8 mouse cellular contexts compared by ENCODE assay signal in the genomic region with DNA sequence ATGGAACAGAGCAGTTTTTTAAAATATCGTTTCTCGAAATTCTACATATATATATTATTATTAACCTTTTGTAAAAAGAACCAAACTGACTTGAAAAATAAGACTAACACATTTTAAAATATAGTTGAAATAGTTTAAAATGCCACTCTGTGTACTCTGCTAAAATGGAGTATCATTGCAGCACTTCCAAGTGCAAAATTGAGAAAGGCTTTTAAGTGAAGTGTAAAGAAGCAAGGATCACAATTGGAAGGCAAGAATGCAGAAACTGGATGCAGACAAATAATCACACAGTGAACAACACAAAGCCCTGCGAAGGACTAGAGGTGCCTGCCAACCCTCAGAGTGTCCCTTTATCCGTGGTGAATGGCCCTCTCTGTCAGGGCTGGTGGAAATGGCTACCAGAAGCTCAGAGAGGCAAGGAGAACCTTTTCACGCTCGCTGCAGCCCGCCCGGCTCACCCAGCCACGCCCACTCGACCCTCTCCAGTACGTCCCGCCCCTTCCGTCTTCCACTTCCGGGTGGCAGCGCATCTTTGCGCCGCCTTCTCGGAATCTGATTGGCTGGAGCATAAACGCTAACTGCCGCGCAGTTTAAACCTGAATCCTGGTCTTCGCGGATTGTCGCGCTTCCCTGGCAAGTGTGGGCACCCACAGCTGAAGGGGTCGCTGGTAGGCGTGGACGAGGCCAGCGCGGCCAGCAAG. TPM values are rescaled to one million over a fixed set of nuclear protein-coding genes. Genes with fewer than 3 reads are reported as not detected.
DNase-seq lines count a peak whose midpoint lies in the region; ATAC-seq lines count a peak whose summit lies in the region.

A gene (plus strand): TSS at position 540 of the 701 bp plus-strand sequence.

- peak; percentile 100 for ATAC-seq in hindbrain, embryonic 16.5 days

- no peaks in the 10 kb centered on the region for H3K36me3 ChIP-seq in hindbrain, embryonic 16.5 days (ENCODE audit: control insufficient read depth, insufficient read depth, low read length)
- no peaks in the 10 kb centered on the region for H3K36me3 ChIP-seq in macrophage (ENCODE audit: inconsistent target)

- DNase-seq in WW6 (ENCODE audit: low read depth, low spot score) = peak; percentile 83
- peak; percentile 75 to 89 for DNase-seq in cerebellum, postnatal 4 days (ENCODE audit: low spot score in 2 of 2)
- DNase-seq in gastrocnemius, adult 18-20 months (ENCODE audit: low spot score) = peak; percentile 93
- DNase-seq in left cerebral cortex, adult 18-20 months (ENCODE audit: low spot score in 2 of 2) = peak; percentile 91
- DNase-seq in right cerebral cortex, adult 18-20 months = peak; percentile 92
- peak; percentile 73 for DNase-seq in urinary bladder, postnatal 10 days (ENCODE audit: low spot score)

- H3K4me2 ChIP-seq in hindbrain, embryonic 16.5 days (ENCODE audit: low read length) = peak within 1 kb of the TSS; percentile 91

- H3K4me3 ChIP-seq in hindbrain, embryonic 16.5 days (ENCODE audit: low read length) = peak within 1 kb of the TSS; percentile 73
- peak within 1 kb of the TSS; percentile 95 for H3K4me3 ChIP-seq in macrophage (ENCODE audit: inconsistent target)

- peak within 1 kb of the TSS; percentile 94 for H3K27ac ChIP-seq in hindbrain, embryonic 16.5 days (ENCODE audit: low read depth, low read length)
- peak within 1 kb of the TSS; percentile 51 for H3K27ac ChIP-seq in macrophage

- peaks cover 45% of the 10 kb centered on the region for H3K79me2 ChIP-seq in macrophage (ENCODE audit: inconsistent target)

- no peaks in the 10 kb centered on the region for H3K9me3 ChIP-seq in hindbrain, embryonic 16.5 days (ENCODE audit: control insufficient read depth, low read length)

- no peaks in the 10 kb centered on the region for H3K27me3 ChIP-seq in hindbrain, embryonic 16.5 days (replicated peaks; ENCODE audit: control insufficient read depth, insufficient read depth, low read length)

- peaks cover 4% of the 10 kb centered on the region for H3K4me1 ChIP-seq in hindbrain, embryonic 16.5 days (ENCODE audit: control insufficient read depth, insufficient read depth, low read depth, low read length)

- H3K9ac ChIP-seq in hindbrain, embryonic 16.5 days (ENCODE audit: low read depth, low read length) = peak within 1 kb of the TSS; percentile 78

- WGBS in hindbrain, embryonic 16.5 days = 8% methylated on average over 28 of the region's 30 CpGs
- WGBS in macrophage (ENCODE audit: missing documents) = 7% methylated on average over 30 of the region's 30 CpGs

RNA-seq across cellular contexts. Expression of the gene that starts here (rescaled TPM):
- under 1 TPM; 0.27 to 0.31 TPM for total RNA-seq in gastrocnemius, adult 18-20 months (2021)
- polyA plus RNA-seq in hindbrain, embryonic 16.5 days (2015; fragmentation: Nextera tagmentation; extraction: Ambion mirVana) = 3.4 and 3.7 TPM in 2 replicates
- total RNA-seq in left cerebral cortex, adult 18-20 months (2021) = under 1 TPM; 0.21 to 0.63 TPM
- total RNA-seq in macrophage (2018; cell fraction: chromatin; rRNA removed) = 10 to 100 TPM in 1 of 26 experiments, 1 to 10 TPM in 18, under 1 TPM in 7; 0.37 to 12.7 (median 1.5) TPM
- 1 to 10 TPM in 14 of 26 experiments, under 1 TPM in 12; 0.46 to 2.8 (median 1.0) TPM for total RNA-seq in macrophage (2018; cell fraction: cytosol; rRNA removed)
- 1 to 10 TPM in 13 of 26 experiments, under 1 TPM in 13; 0.30 to 8.0 (median 1.0) TPM for total RNA-seq in macrophage (2018; cell fraction: nucleus; rRNA removed)
- polyA plus RNA-seq in macrophage (2018) = 0.55 to 3.1 TPM (median 2.9 TPM) in 3 replicates

Comparison
In these comparisons a context has a peak if more than half of its experiments do, and no peak if none do; other contexts are left out.
1. Peak in every context shown above with its lines: DNase-seq, ATAC-seq, H3K4me3 ChIP-seq and H3K27ac ChIP-seq.
2. Peak in DNase-seq in gastrocnemius, adult 18-20 months; RNA of the gene not detected or under 1 TPM.
3. Peak in DNase-seq in left cerebral cortex, adult 18-20 months; RNA of the gene not detected or under 1 TPM.